Mouse (Mus musculus) kidney, embryonic 14.5 days (tissue): ENCODE data around the gene Zfp239. TPM values are rescaled to one million over a fixed set of nuclear protein-coding genes. Genes with fewer than 3 reads are reported as not detected.

Source experiments
- ATAC-seq: fragments of 200-750 bp; cut with Nextera tagmentation; 2 replicates; pipeline ENCODE4 v1.8.0; 2017; ENCODE audit warnings: moderate number of reproducible peaks, mild to moderate bottlenecking, moderate TSS enrichment, moderate library complexity; ENCODE audit not compliant: low FRiP score, low TSS enrichment
- H3K27ac ChIP-seq: fragments of 300-500 bp; sonication (generic); 2 replicates; pipeline ENCODE4 v1.5.1; 2014; ENCODE audit warnings: low read depth, mild to moderate bottlenecking, low read length, moderate library complexity, mixed read lengths
- H3K27me3 ChIP-seq: fragments of 300-500 bp; sonication (generic); 2 replicates; pipeline ENCODE4 v1.6.1; 2014; ENCODE audit warnings: mild to moderate bottlenecking, low read length; ENCODE audit not compliant: control insufficient read depth, insufficient read depth
- H3K36me3 ChIP-seq: fragments of 300-500 bp; sonication (generic); 2 replicates; pipeline ENCODE4 v1.6.1; 2014; ENCODE audit warnings: low read length, mixed read lengths; ENCODE audit not compliant: control insufficient read depth, insufficient read depth
- H3K4me1 ChIP-seq: fragments of 300-500 bp; sonication (generic); 2 replicates; pipeline ENCODE4 v1.6.1; 2014; ENCODE audit warnings: low read length, mixed read lengths; ENCODE audit not compliant: control insufficient read depth, insufficient read depth
- H3K4me2 ChIP-seq: fragments of 300-500 bp; sonication (generic); replicated peaks from 2 replicates; pipeline ENCODE4 v1.6.1; 2014; ENCODE audit warnings: low read depth, mild to moderate bottlenecking, low read length
- H3K4me3 ChIP-seq: fragments of 300-500 bp; sonication (generic); 2 replicates; pipeline ENCODE4 v1.5.1; 2014; ENCODE audit warnings: mild to moderate bottlenecking, low read length
- H3K9ac ChIP-seq: fragments of 300-500 bp; sonication (generic); 2 replicates; pipeline ENCODE4 v1.6.1; 2014; ENCODE audit warnings: low read depth, mild to moderate bottlenecking, low read length, moderate library complexity
- H3K9me3 ChIP-seq: fragments of 300-500 bp; sonication (generic); 2 replicates; pipeline ENCODE4 v1.6.1; 2016; ENCODE audit warnings: low read length; ENCODE audit not compliant: control insufficient read depth
- WGBS: fragments of 180-500 bp; shearing (Covaris S2); extraction: QIAGEN DNeasy Blood & Tissue Kit; methylation state at CpG from one replicate; pipeline ENCODE4 v1.1.7; 2014; 5-methylcytosine and 5-hydroxymethylcytosine counted together
- polyA plus RNA-seq: library from polyadenylated mRNA; unstranded; fragments of >200 nt; fragmentation: Nextera tagmentation; extraction: Ambion mirVana; gene quantifications from 2 replicates; pipeline ENCODE4 v1.2.1, GENCODE M21; 2014

The Zfp239 gene
- polyA plus RNA-seq, 1 experiment from 2014 or later: 10.0 TPM

DNA sequence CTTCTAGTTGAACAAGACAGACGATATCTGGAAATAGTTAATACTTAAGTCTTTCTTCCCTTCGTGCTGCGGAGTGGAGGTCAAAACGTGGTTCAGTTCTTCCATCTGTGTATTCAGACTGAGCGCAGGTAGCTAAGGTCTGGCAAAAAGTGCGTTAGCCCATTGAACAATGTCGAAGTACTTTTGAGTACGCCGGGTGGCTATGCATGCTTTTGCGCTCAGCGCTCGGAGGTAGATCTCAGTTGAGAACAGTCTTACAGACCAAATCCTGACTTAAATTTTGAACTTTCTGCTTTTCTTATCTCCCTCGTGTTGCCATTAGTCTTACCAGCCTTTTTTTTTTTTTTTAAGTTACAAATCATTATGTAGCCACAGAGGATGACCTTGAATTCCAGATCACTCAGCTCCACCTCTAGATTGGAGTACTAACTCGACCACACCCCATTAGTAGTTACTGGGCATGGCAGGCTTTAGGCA, 46.6 kb downstream of the Zfp239 start:
- peak overlapping the region; percentile 99 for H3K9ac ChIP-seq
- ATAC-seq: no peak
- peaks cover 14% of the 10 kb centered on the region; the same call in 1 of the 2 replicates for H3K4me1 ChIP-seq
- H3K27ac ChIP-seq: no peak overlapping the region
- WGBS: under 1% methylated on average over 14 of the region's 14 CpGs
- no peaks in the 10 kb centered on the region for H3K9me3 ChIP-seq
- H3K4me3 ChIP-seq: peak overlapping the region; percentile 99
- no peaks in the 10 kb centered on the region for H3K36me3 ChIP-seq
- peak overlapping the region; percentile 76 for H3K4me2 ChIP-seq
- H3K27me3 ChIP-seq: no peaks in the 10 kb centered on the region

DNA sequence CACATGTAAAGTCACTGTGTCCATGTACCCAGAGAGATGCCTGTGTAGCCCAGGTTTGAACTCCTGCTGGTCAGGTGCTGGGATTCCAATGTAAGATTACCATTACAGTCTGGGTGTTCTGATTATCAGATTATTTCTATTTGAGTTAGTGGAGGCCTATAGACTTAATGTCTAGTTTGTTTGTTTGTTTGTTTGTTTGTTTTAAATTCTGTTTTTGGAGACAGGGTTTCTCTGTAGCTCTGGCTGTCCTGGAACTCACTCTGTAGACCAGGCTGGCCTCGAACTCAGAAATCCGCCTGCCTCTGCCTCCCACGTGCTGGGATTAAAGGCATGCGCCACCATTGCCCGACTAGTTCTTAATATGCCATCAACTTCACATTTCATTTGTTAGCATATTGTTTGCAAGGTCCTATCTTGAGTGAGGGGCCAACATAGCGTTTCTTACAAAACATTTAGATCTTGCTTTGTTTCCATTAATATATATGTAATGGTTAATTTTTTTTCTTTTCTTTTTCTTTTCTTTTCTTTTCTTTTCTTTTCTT, 48.3 kb downstream of the Zfp239 start:
- ATAC-seq: no peak
- no peak overlapping the region; the same call in 1 of the 2 replicates for H3K4me2 ChIP-seq

DNA sequence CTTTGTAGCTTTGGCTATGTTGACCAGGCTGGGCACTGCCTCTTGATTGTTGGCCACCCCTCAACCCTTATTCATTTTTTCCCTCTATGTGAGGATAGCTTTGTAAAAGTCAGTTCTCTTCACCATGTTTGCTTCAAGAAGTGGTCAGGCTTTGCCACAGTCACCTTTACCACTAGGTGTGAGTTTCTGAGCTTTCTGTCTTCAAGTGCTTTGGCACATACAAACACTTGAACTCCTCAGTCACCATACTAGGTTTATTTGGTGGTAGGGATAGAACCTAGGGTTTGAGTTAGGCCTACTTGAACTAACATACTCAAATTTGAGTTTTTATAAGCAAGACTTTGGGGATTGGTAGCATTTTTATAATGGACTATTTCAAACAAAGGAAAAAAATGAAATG, 52.6 kb downstream of the Zfp239 start:
- Histone ChIP-seq H3K9me3 (no peaks in the 10 kb centered on the region), H3K4me3 (no peak overlapping the region), H3K9ac (no peak overlapping the region), H3K27ac (no peak overlapping the region), H3K4me2 (no peak overlapping the region), H3K27me3 (no peaks in the 10 kb centered on the region), H3K4me1 (peaks cover 22% of the 10 kb centered on the region; the same call in 1 of the 2 replicates), H3K36me3 (peaks cover 8% of the 10 kb centered on the region; the same call in 1 of the 2 replicates)
- no peak for ATAC-seq

More for the DNA sequence above, 48.3 kb downstream of the Zfp239 start:
- H3K9me3 ChIP-seq: no peaks in the 10 kb centered on the region
- H3K4me1 ChIP-seq: peaks cover 18% of the 10 kb centered on the region; the same call in 1 of the 2 replicates
- H3K27ac ChIP-seq: no peak overlapping the region
- 0 out of 2 replicates have a peak overlapping the region, but pooled peaks have one; percentile 99 for H3K9ac ChIP-seq
- no peaks in the 10 kb centered on the region for H3K27me3 ChIP-seq
- H3K36me3 ChIP-seq: no peaks in the 10 kb centered on the region
- WGBS: 73% methylated on average over 6 of the region's 6 CpGs
- H3K4me3 ChIP-seq: peak overlapping the region; percentile 99; the same call in 1 of the 2 replicates

DNA sequence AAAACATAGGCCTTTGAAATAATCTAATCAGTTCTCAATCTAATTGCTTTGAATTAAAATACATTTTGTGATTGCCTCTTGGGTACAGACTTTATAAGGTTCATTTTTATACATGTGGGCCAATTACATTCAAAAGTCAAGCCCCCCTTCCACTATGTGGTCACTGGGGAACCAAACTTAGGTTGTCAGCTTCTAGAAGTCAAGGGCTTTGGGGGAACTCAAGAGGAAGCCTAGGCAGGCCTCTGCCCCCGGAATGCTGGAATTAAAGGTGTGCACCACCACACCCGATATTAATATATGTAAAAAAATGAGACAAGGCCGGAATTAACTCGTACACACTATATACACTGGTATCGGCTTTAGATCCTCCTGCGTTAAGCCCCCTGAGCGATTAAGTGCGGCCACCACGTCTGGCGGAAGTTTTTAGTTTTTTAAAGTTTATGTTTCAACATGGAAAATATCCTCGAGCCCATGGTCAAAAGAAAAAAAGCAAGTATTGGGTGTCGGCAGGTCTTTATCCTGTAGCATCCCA, 54.4 kb downstream of the Zfp239 start:
- WGBS: under 1% methylated on average over 12 of the region's 12 CpGs
- Histone ChIP-seq H3K27me3 (no peaks in the 10 kb centered on the region), H3K36me3 (peaks cover 21% of the 10 kb centered on the region; the same call in 1 of the 2 replicates), H3K4me3 (peak overlapping the region; percentile 73), H3K9me3 (no peaks in the 10 kb centered on the region), H3K9ac (peak overlapping the region; percentile 86), H3K4me1 (peaks cover 27% of the 10 kb centered on the region; the same call in 1 of the 2 replicates), H3K4me2 (peak overlapping the region; percentile 88), H3K27ac (peak overlapping the region; percentile 98)
- ATAC-seq: no peak

DNA sequence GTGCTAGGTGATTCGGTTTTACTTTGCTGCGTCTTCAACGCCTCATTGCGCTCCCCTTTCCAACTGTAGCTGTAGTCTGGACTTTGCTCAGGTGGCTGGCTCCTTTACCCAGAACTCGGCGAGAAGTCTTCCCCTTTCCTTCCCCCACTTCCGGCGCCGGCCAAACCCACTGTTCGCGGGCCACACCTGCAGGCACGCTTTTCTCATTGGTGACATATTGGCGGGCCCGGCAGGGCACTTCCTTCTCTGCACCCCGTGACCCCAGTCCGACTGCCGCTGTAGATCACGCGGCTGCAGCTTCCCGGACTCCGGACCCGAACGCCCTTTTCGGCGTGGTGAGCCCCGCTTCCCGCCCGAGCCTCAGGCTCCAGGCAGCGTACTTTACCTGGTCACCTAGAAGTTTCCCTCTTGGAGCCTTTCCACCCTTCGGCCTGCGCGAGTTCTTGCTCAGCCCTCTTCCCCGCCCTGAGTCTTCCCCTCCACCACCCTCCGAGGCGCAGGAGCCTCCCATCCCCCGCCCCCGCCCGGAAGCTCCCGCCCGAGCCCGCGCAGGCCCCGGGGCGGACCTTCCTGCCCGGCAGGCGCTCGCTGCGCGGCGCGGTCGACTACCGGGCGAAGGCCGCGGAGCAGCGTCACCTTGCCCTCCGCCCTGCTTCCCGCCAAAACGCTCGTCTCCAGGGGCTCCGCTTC, 55.0 kb downstream of the Zfp239 start:
- peak; percentile 93 for ATAC-seq
- H3K4me1 ChIP-seq: peaks cover 27% of the 10 kb centered on the region; the same call in 1 of the 2 replicates
- H3K9me3 ChIP-seq: no peaks in the 10 kb centered on the region
- no peaks in the 10 kb centered on the region for H3K27me3 ChIP-seq
- peak overlapping the region; percentile 88 for H3K4me2 ChIP-seq
- peak overlapping the region; percentile 86 for H3K9ac ChIP-seq
- H3K36me3 ChIP-seq: peaks cover 26% of the 10 kb centered on the region
- H3K27ac ChIP-seq: peak overlapping the region; percentile 98
- under 1% methylated on average over 61 of the region's 62 CpGs for WGBS
- peak overlapping the region; percentile 73 for H3K4me3 ChIP-seq

DNA sequence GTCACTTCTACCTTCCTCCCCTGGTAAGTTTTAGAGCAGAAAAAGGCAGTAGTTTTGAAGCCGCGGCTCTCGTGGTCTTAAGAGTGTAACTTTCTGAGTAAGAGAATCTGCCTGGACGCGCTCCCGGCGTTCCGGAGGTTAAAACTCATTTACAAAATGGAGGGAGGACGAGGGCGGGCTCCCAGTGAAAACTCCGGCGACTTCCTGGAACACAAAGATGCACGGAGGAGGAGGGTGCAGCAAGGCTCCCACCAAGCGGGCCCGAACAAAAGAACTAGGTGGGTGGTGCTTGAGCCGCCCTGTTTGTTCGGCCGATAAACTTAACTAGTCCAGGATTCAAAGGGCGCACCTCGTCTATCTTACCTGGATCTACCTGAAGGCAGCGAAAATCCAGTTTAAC, 55.7 kb downstream of the Zfp239 start:
- H3K4me2 ChIP-seq: peak overlapping the region; percentile 88
- no peaks in the 10 kb centered on the region for H3K9me3 ChIP-seq
- H3K4me3 ChIP-seq: peak overlapping the region; percentile 73
- ATAC-seq: peak; percentile 68; the same call in 1 of the 2 replicates
- H3K27me3 ChIP-seq: no peaks in the 10 kb centered on the region
- peaks cover 27% of the 10 kb centered on the region; the same call in 1 of the 2 replicates for H3K4me1 ChIP-seq
- peaks cover 33% of the 10 kb centered on the region for H3K36me3 ChIP-seq
- WGBS: under 1% methylated on average over 21 of the region's 21 CpGs
- H3K9ac ChIP-seq: peak overlapping the region; percentile 86
- peak overlapping the region; percentile 98 for H3K27ac ChIP-seq

DNA sequence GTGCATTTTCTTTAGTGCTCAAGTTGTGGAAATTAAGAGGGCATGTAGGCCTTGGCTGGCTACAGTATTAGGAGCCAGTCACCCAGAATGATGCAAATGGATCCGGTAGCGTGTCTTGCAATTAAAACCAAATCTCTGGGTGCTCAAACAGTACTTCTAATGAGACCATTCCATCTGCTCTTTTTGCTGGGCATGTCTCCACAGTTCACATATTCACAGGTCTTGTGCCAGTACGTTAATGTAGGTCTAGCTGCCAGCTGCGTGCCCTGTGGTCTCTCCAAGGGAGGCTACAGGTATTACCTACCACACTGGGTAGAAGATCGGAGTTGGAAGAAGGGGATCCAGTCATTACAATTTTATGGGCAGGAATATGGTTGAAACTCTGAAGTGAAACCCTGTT, 56.1 kb downstream of the Zfp239 start:
- Histone ChIP-seq H3K9me3 (no peaks in the 10 kb centered on the region), H3K4me3 (peak overlapping the region; percentile 73), H3K4me1 (peaks cover 27% of the 10 kb centered on the region; the same call in 1 of the 2 replicates), H3K9ac (peak overlapping the region; percentile 86), H3K36me3 (peaks cover 36% of the 10 kb centered on the region), H3K27ac (peak overlapping the region; percentile 98), H3K27me3 (no peaks in the 10 kb centered on the region), H3K4me2 (peak overlapping the region; percentile 88)
- ATAC-seq: no peak
- 15% methylated on average over 5 of the region's 5 CpGs for WGBS

DNA sequence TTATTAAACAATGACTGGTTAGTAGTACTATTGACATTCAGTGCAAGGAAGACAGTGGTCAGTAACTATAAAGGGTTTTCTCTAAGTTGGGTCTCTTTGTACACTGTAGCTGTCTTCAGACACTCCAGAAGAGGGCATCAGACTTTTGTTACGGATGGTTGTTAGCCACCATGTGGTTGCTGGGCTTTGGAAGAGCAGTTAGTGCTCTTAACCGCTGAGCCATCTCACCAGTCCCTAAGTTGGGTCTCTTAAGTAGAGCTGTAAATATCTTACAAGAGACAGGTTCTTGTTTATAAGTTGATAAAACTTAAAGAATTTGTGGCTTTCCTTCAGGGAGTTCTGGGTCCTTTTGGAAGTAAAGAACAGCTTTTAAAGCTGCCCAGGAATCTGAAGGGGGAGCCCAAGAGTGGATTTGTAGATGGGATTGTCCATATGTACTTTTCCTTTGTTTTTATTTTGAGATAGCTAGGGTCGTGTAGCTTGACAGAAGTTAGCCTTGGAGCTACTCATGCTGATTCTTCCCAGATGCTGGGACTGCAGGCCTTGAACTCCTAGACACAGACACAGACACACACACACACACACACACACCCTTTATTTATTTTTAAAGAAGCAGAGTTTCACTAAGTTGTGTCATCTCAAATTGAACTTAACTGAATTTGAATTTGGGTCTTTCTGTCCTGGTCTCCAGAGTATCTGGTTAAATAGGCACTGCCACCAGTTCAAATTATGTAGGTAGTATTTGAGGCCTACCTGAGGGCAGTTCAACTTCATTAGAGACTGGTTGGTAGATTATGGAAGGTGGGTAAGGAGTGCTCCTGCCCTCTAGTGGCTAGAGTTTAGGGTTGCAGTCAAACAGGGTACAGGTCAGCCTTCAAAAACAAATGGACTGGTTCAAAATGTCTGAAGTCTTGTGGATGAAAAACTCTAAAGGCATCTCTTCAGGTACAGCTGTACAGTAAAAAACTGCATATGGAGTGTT, 59.0 kb downstream of the Zfp239 start:
- Histone ChIP-seq H3K27me3 (no peaks in the 10 kb centered on the region), H3K27ac (no peak overlapping the region), H3K36me3 (peaks cover 45% of the 10 kb centered on the region), H3K9me3 (no peaks in the 10 kb centered on the region), H3K4me1 (peaks cover 22% of the 10 kb centered on the region; the same call in 1 of the 2 replicates), H3K4me2 (no peak overlapping the region; the same call in 1 of the 2 replicates), H3K9ac (no peak overlapping the region), H3K4me3 (no peak overlapping the region)
- 50% methylated on average over 3 of the region's 3 CpGs for WGBS
- no peak for ATAC-seq
